Mouse (Mus musculus) intestine, embryonic 16.5 days (tissue): ENCODE measurements around the gene Vasn. TPM values are rescaled to one million over a fixed set of nuclear protein-coding genes. Genes with fewer than 3 reads are reported as not detected.

ENCODE experiments used
- ATAC-seq: fragments of 200-750 bp; cut with Nextera tagmentation; 2 replicates; pipeline ENCODE4 v1.8.0; 2017; ENCODE audit warnings: moderate TSS enrichment, moderate library complexity
- H3K27ac ChIP-seq: fragments of 300-500 bp; sonication (generic); 2 replicates; pipeline ENCODE4 v1.5.1; 2014; ENCODE audit warnings: mild to moderate bottlenecking, low read length
- H3K27me3 ChIP-seq: fragments of 300-500 bp; sonication (generic); replicated peaks from 2 replicates; pipeline ENCODE4 v1.6.1; 2014; ENCODE audit warnings: low read length, control low read depth, mixed read lengths; ENCODE audit not compliant: control insufficient read depth, insufficient read depth
- H3K36me3 ChIP-seq: fragments of 300-500 bp; sonication (generic); 2 replicates; pipeline ENCODE4 v1.6.1; 2014; ENCODE audit warnings: low read length, control low read depth; ENCODE audit not compliant: control insufficient read depth, insufficient read depth
- H3K4me1 ChIP-seq: fragments of 300-500 bp; sonication (generic); 2 replicates; pipeline ENCODE4 v1.6.1; 2014; ENCODE audit warnings: low read length, control low read depth, mixed read lengths; ENCODE audit not compliant: control insufficient read depth, insufficient read depth
- H3K4me2 ChIP-seq: fragments of 300-500 bp; sonication (generic); 2 replicates; pipeline ENCODE4 v1.6.1; 2014; ENCODE audit warnings: low read depth, low read length, control low read depth
- H3K4me3 ChIP-seq: fragments of 300-500 bp; sonication (generic); 2 replicates; pipeline ENCODE4 v1.5.1; 2014; ENCODE audit warnings: mild to moderate bottlenecking, low read length
- H3K9ac ChIP-seq: fragments of 300-500 bp; sonication (generic); 2 replicates; pipeline ENCODE4 v1.6.1; 2014; ENCODE audit warnings: low read depth, low read length
- H3K9me3 ChIP-seq: fragments of 300-500 bp; sonication (generic); 2 replicates; pipeline ENCODE4 v1.6.1; 2016; ENCODE audit warnings: low read length, control low read depth; ENCODE audit not compliant: control insufficient read depth
- WGBS: fragments of 180-500 bp; shearing (Covaris S2); extraction: QIAGEN DNeasy Blood & Tissue Kit; methylation state at CpG from one replicate; pipeline ENCODE4 v1.1.7; 2014; 5-methylcytosine and 5-hydroxymethylcytosine counted together
- polyA plus RNA-seq: library from polyadenylated mRNA; unstranded; fragments of >200 nt; fragmentation: Nextera tagmentation; extraction: Ambion mirVana; gene quantifications from 2 replicates; pipeline ENCODE4 v1.2.1, GENCODE M21; 2015

Vasn gene
- polyA plus RNA-seq, 1 experiment from 2014 or later: 13.5 TPM

GRCm38 (mm10) chr16:4597296-4597695, 42.4 kb upstream of the Vasn start:
- no peak for ATAC-seq
- Histone ChIP-seq H3K36me3 (no peaks in the 10 kb centered on the region), H3K9ac (peak overlapping the region; percentile 90; the same call in 1 of the 2 replicates), H3K4me1 (peaks cover 76% of the 10 kb centered on the region), H3K27ac (peak overlapping the region; percentile 11; the same call in 1 of the 2 replicates), H3K4me3 (peak overlapping the region; percentile 15; the same call in 1 of the 2 replicates), H3K9me3 (no peaks in the 10 kb centered on the region), H3K4me2 (peak overlapping the region; percentile 71), H3K27me3 (no peaks in the 10 kb centered on the region)
- WGBS: 51% methylated on average over 6 of the region's 7 CpGs

DNA sequence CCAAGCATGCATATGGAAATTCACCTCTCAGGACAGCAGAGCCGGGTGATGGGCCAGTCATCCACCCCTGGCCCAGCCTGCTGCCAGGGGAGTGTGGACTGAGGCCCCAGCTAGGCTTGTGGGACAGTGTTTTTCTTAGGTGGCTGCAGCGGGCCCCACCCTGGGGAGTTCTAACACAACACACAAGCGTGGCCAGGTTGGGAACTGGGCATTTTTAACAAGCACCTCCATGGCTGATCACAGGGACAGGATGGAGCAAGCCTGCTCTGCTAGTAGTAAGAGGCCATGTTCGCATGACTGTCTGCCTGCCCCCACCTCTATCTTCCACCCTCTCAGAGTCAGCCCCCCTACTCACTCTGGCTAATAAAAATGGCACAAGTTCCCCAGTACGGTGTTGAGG, 41.7 kb upstream of the Vasn start:
- WGBS: 63% methylated on average over 5 of the region's 5 CpGs
- Histone ChIP-seq H3K36me3 (no peaks in the 10 kb centered on the region), H3K4me3 (no peak overlapping the region), H3K4me1 (peaks cover 80% of the 10 kb centered on the region), H3K27ac (no peak overlapping the region), H3K27me3 (no peaks in the 10 kb centered on the region), H3K9me3 (no peaks in the 10 kb centered on the region), H3K9ac (0 out of 2 replicates have a peak overlapping the region, but pooled peaks have one; percentile 8), H3K4me2 (no peak overlapping the region; the same call in 1 of the 2 replicates)
- ATAC-seq: no peak

GRCm38 (mm10) chr16:4598891-4599543, 40.7 kb upstream of the Vasn start:
- Histone ChIP-seq H3K9me3 (no peaks in the 10 kb centered on the region), H3K4me1 (peaks cover 86% of the 10 kb centered on the region), H3K27ac (no peak overlapping the region), H3K36me3 (no peaks in the 10 kb centered on the region), H3K4me2 (peak overlapping the region; percentile 22), H3K27me3 (no peaks in the 10 kb centered on the region), H3K4me3 (no peak overlapping the region), H3K9ac (peak overlapping the region; percentile 45; the same call in 1 of the 2 replicates)
- no peak for ATAC-seq
- WGBS: 32% methylated on average over 6 of the region's 6 CpGs

DNA sequence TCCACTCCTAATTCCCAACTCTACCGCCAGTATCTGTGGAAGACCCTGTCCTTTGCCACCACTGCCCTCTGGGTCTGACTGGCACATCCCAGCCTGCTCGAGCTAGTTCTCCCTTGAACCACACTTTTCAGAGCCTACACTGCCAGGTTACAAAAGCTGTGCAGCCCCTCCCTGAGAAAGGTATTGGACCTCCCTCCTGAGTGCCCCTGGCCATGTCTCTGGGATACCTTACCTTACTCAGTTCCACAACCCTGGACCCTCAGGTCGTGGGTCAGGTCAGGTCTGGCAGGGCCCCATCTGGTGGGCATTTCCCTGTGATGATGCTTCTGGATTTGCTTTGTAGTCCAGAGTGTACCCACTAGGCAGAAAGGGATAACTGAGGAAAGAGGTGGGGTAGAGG, 40.1 kb upstream of the Vasn start:
- no peak overlapping the region; the same call in 1 of the 2 replicates for H3K9ac ChIP-seq
- no peaks in the 10 kb centered on the region for H3K36me3 ChIP-seq
- no peak overlapping the region for H3K4me2 ChIP-seq
- no peaks in the 10 kb centered on the region for H3K9me3 ChIP-seq
- no peak overlapping the region for H3K4me3 ChIP-seq
- no peak for ATAC-seq
- H3K4me1 ChIP-seq: peaks cover 92% of the 10 kb centered on the region
- WGBS: 77% methylated on average over 3 of the region's 3 CpGs
- H3K27me3 ChIP-seq: no peaks in the 10 kb centered on the region
- no peak overlapping the region for H3K27ac ChIP-seq

- H3K4me3 ChIP-seq: no peak overlapping the region
- H3K27me3 ChIP-seq: no peaks in the 10 kb centered on the region
- no peak overlapping the region for H3K4me2 ChIP-seq
- peak overlapping the region; percentile 9; the same call in 1 of the 2 replicates for H3K27ac ChIP-seq
- no peaks in the 10 kb centered on the region for H3K36me3 ChIP-seq
- peaks cover 99% of the 10 kb centered on the region for H3K4me1 ChIP-seq
- ATAC-seq: no peak
- 0 out of 2 replicates have a peak overlapping the region, but pooled peaks have one; percentile 9 for H3K9ac ChIP-seq
- no peaks in the 10 kb centered on the region for H3K9me3 ChIP-seq
- 71% methylated on average over 9 of the region's 9 CpGs for WGBS
Measured at GRCm38 (mm10) chr16:4600701-4601310, 38.9 kb upstream of the Vasn start.

- H3K27me3 ChIP-seq: no peaks in the 10 kb centered on the region
- peak; percentile 69 for ATAC-seq
- no peaks in the 10 kb centered on the region for H3K36me3 ChIP-seq
- H3K9ac ChIP-seq: peak overlapping the region; percentile 48; the same call in 1 of the 2 replicates
- no peaks in the 10 kb centered on the region for H3K9me3 ChIP-seq
- peaks cover 99% of the 10 kb centered on the region for H3K4me1 ChIP-seq
- no peak overlapping the region for H3K4me3 ChIP-seq
- WGBS: 16% methylated on average over 3 of the region's 3 CpGs
- H3K27ac ChIP-seq: peak overlapping the region; percentile 84
- peak overlapping the region; percentile 27; the same call in 1 of the 2 replicates for H3K4me2 ChIP-seq
Measured at GRCm38 (mm10) chr16:4602189-4602588, 37.6 kb upstream of the Vasn start.

GRCm38 (mm10) chr16:4602766-4603452, 36.8 kb upstream of the Vasn start:
- H3K4me2 ChIP-seq: peak overlapping the region; percentile 27
- H3K36me3 ChIP-seq: no peaks in the 10 kb centered on the region
- no peaks in the 10 kb centered on the region for H3K9me3 ChIP-seq
- H3K27ac ChIP-seq: peak overlapping the region; percentile 84
- no peak; the same call in 1 of the 2 replicates for ATAC-seq
- H3K9ac ChIP-seq: peak overlapping the region; percentile 64
- H3K4me3 ChIP-seq: no peak overlapping the region
- no peaks in the 10 kb centered on the region for H3K27me3 ChIP-seq
- peaks cover 99% of the 10 kb centered on the region for H3K4me1 ChIP-seq
- WGBS: 15% methylated on average over 7 of the region's 7 CpGs

DNA sequence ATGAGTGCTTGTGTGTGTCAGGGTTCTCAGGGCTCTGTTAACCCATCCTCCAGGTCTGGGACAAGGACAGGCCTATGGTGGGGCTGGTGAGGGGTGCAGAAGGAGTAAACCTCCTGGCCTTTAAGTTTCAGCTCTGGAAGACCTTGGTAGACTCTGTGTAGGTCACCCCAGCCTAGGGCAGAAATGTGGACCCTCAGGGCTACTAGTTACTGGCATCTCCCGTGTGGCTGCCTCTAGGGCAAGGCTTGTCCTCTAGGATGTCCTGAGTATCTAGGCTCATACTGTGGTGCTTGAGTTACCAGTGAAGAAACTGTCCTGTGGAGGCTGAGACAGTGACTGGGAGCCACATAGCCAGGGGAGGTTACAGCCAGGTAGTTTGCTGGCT, 36.3 kb upstream of the Vasn start:
- Histone ChIP-seq H3K27ac (peak overlapping the region; percentile 84), H3K4me2 (no peak overlapping the region), H3K36me3 (no peaks in the 10 kb centered on the region), H3K9ac (peak overlapping the region; percentile 64), H3K4me1 (peaks cover 99% of the 10 kb centered on the region), H3K4me3 (no peak overlapping the region), H3K9me3 (no peaks in the 10 kb centered on the region), H3K27me3 (no peaks in the 10 kb centered on the region)
- ATAC-seq: no peak
- WGBS: 38% methylated on average over 1 of the region's 1 CpGs

- Histone ChIP-seq H3K27ac (peak overlapping the region; percentile 84; the same call in 1 of the 2 replicates), H3K4me2 (no peak overlapping the region), H3K4me1 (peaks cover 92% of the 10 kb centered on the region), H3K9me3 (no peaks in the 10 kb centered on the region), H3K27me3 (no peaks in the 10 kb centered on the region), H3K9ac (peak overlapping the region; percentile 64; the same call in 1 of the 2 replicates), H3K4me3 (no peak overlapping the region), H3K36me3 (no peaks in the 10 kb centered on the region; the same call in 1 of the 2 replicates)
- ATAC-seq: no peak
- 48% methylated on average over 11 of the region's 11 CpGs for WGBS
Measured at GRCm38 (mm10) chr16:4604293-4604837, 35.4 kb upstream of the Vasn start.
